Mouse (Mus musculus) neural tube, embryonic 15.5 days (tissue): ENCODE results near the gene Card19. TPM values are rescaled to one million over a fixed set of nuclear protein-coding genes. Genes with fewer than 3 reads are reported as not detected.

ENCODE experiments used
- ATAC-seq: fragments of 200-750 bp; cut with Nextera tagmentation; 2 replicates; pipeline ENCODE4 v1.8.0; 2017; ENCODE audit warnings: mild to moderate bottlenecking, moderate TSS enrichment, moderate library complexity; ENCODE audit not compliant: low FRiP score
- H3K27ac ChIP-seq: fragments of 300-500 bp; sonication (generic); replicated peaks from 2 replicates; pipeline ENCODE4 v1.5.1; 2015; ENCODE audit warnings: mild to moderate bottlenecking, inconsistent platforms
- H3K27me3 ChIP-seq: fragments of 300-500 bp; sonication (generic); replicated peaks from 2 replicates; pipeline ENCODE4 v1.6.1; 2015; ENCODE audit warnings: inconsistent platforms
- H3K36me3 ChIP-seq: fragments of 300-500 bp; sonication (generic); 2 replicates; pipeline ENCODE4 v1.6.1; 2015; ENCODE audit warnings: inconsistent platforms
- H3K4me1 ChIP-seq: fragments of 300-500 bp; sonication (generic); 2 replicates; pipeline ENCODE4 v1.6.1; 2015; ENCODE audit warnings: inconsistent platforms
- H3K4me2 ChIP-seq: fragments of 300-500 bp; sonication (generic); 2 replicates; pipeline ENCODE4 v1.6.1; 2015; ENCODE audit warnings: inconsistent platforms, mild to moderate bottlenecking, moderate library complexity
- H3K4me3 ChIP-seq: fragments of 300-500 bp; sonication (generic); replicated peaks from 2 replicates; pipeline ENCODE4 v1.5.1; 2015; ENCODE audit warnings: mild to moderate bottlenecking, inconsistent platforms
- H3K9ac ChIP-seq: fragments of 300-500 bp; sonication (generic); replicated peaks from 2 replicates; pipeline ENCODE4 v1.6.1; 2015; ENCODE audit warnings: mild to moderate bottlenecking, inconsistent platforms
- H3K9me3 ChIP-seq: fragments of 300-500 bp; sonication (generic); replicated peaks from 2 replicates; pipeline ENCODE4 v1.6.1; 2016; ENCODE audit warnings: inconsistent platforms
- WGBS: fragments of 180-500 bp; shearing (Covaris S2); methylation state at CpG from one replicate; pipeline ENCODE4 v1.1.7; 2015; ENCODE audit warnings: mixed read lengths; 5-methylcytosine and 5-hydroxymethylcytosine counted together
- polyA plus RNA-seq: library from polyadenylated mRNA; unstranded; fragments of >200 nt; fragmentation: Nextera tagmentation; extraction: Ambion mirVana; gene quantifications from 2 replicates; pipeline ENCODE4 v1.2.1, GENCODE M21; 2015

The Card19 gene
- polyA plus RNA-seq, 1 experiment from 2014 or later, result 44.6 TPM

DNA sequence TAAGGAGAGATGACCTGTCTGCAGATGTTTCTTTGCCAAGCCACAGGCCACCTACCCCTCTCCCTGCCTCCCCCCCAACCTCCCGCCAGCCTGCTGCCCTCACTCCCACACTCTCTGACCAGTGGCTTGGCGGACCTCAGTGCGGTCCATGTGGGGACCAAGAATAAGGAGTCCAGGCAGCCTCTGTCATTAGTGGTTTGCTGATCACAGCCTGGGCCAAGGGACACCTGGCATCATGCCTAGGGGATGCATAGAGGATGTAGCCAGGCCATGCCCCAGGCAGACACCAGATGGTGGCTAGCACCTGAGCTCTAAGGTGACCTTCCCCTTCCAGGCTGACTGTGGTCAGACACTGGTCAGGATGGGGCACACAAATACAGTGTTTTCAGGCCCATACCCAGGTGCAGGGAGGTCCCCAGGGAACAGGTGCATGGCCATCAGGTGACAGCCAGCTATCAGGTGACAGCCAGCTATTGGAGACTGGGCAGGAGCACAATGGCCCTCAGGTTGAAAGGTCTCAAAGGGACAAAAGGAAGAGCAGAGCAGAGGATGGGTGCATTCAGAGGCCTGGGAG, 34.3 kb downstream of the Card19 start:
- H3K4me1 ChIP-seq, result peaks cover 9% of the 10 kb centered on the region
- no peak for ATAC-seq
- WGBS, result 92% methylated on average over 3 of the region's 3 CpGs

GRCm38 (mm10) chr13:49180691-49181090, 35.1 kb downstream of the Card19 start:
- no peaks in the 10 kb centered on the region for H3K9me3 ChIP-seq
- no peak overlapping the region for H3K4me2 ChIP-seq
- peaks cover 9% of the 10 kb centered on the region for H3K4me1 ChIP-seq
- H3K36me3 ChIP-seq, result no peaks in the 10 kb centered on the region
- H3K27me3 ChIP-seq, result no peaks in the 10 kb centered on the region
- no peak overlapping the region for H3K4me3 ChIP-seq
- H3K27ac ChIP-seq, result no peak overlapping the region
- no peak for ATAC-seq
- H3K9ac ChIP-seq, result no peak overlapping the region
- WGBS, result 67% methylated on average over 1 of the region's 1 CpGs

More for the DNA sequence above, 34.3 kb downstream of the Card19 start:
- H3K36me3 ChIP-seq, result no peaks in the 10 kb centered on the region
- no peak overlapping the region for H3K9ac ChIP-seq
- no peak overlapping the region for H3K27ac ChIP-seq
- H3K27me3 ChIP-seq, result no peaks in the 10 kb centered on the region
- no peak overlapping the region for H3K4me3 ChIP-seq
- H3K9me3 ChIP-seq, result no peaks in the 10 kb centered on the region
- H3K4me2 ChIP-seq, result no peak overlapping the region

GRCm38 (mm10) chr13:49180274-49180673, 35.6 kb downstream of the Card19 start:
- no peak overlapping the region for H3K4me3 ChIP-seq
- ATAC-seq, result no peak
- no peak overlapping the region for H3K27ac ChIP-seq
- no peak overlapping the region for H3K4me2 ChIP-seq
- H3K9ac ChIP-seq, result no peak overlapping the region
- peaks cover 9% of the 10 kb centered on the region for H3K4me1 ChIP-seq
- WGBS, result 92% methylated on average over 5 of the region's 5 CpGs
- H3K27me3 ChIP-seq, result no peaks in the 10 kb centered on the region
- H3K9me3 ChIP-seq, result no peaks in the 10 kb centered on the region
- no peaks in the 10 kb centered on the region for H3K36me3 ChIP-seq

- peak; percentile 88 for ATAC-seq
- Histone ChIP-seq H3K27me3 (no peaks in the 10 kb centered on the region), H3K4me1 (peaks cover 9% of the 10 kb centered on the region), H3K9ac (no peak overlapping the region), H3K36me3 (no peaks in the 10 kb centered on the region), H3K27ac (no peak overlapping the region; the same call in 1 of the 2 replicates), H3K9me3 (no peaks in the 10 kb centered on the region), H3K4me3 (no peak overlapping the region), H3K4me2 (no peak overlapping the region)
- WGBS, result 59% methylated on average over 19 of the region's 19 CpGs
These were observed 36.8 kb downstream of the Card19 start for GRCm38 (mm10) chr13:49178839-49179585.

GRCm38 (mm10) chr13:49175509-49175908, 40.3 kb downstream of the Card19 start:
- no peak overlapping the region for H3K4me3 ChIP-seq
- peaks cover 12% of the 10 kb centered on the region for H3K4me1 ChIP-seq
- no peak overlapping the region for H3K27ac ChIP-seq
- 0 out of 2 replicates have a peak, but pooled peaks cover 3% of the 10 kb centered on the region for H3K27me3 ChIP-seq
- H3K4me2 ChIP-seq, result no peak overlapping the region
- no peak for ATAC-seq
- no peak overlapping the region for H3K9ac ChIP-seq
- 85% methylated on average over 10 of the region's 10 CpGs for WGBS
- H3K9me3 ChIP-seq, result no peaks in the 10 kb centered on the region
- H3K36me3 ChIP-seq, result no peaks in the 10 kb centered on the region

- Histone ChIP-seq H3K9ac (no peak overlapping the region), H3K9me3 (no peaks in the 10 kb centered on the region), H3K4me1 (0 out of 2 replicates have a peak, but pooled peaks cover 7% of the 10 kb centered on the region), H3K36me3 (no peaks in the 10 kb centered on the region), H3K4me2 (no peak overlapping the region), H3K27ac (no peak overlapping the region), H3K4me3 (no peak overlapping the region), H3K27me3 (0 out of 2 replicates have a peak, but pooled peaks cover 3% of the 10 kb centered on the region)
- 6% methylated on average over 12 of the region's 12 CpGs for WGBS
- peak; percentile 74 for ATAC-seq
These were observed 42.8 kb downstream of the Card19 start for GRCm38 (mm10) chr13:49172971-49173596.

DNA sequence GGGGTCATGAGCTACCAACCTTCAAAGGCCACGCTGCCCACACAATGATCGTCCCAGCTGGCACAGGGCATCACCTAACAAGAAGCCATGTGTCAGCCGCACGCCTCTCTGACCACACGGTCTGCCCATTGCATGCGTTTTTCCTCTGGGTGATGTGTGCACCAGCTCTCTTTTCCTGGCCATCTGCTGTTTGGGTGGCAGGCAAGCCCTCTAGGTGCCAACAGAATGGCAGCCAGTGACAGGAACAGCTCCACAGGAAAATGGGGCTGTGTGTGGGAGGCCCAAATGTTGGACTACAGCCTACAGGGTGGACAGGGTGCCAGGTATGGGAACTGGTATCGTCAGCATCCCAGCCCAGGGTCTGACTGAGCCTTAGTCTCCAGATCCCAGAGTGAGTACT, 43.5 kb downstream of the Card19 start:
- H3K36me3 ChIP-seq, result no peaks in the 10 kb centered on the region
- H3K4me1 ChIP-seq, result 0 out of 2 replicates have a peak, but pooled peaks cover 7% of the 10 kb centered on the region
- WGBS, result 83% methylated on average over 7 of the region's 7 CpGs
- H3K27ac ChIP-seq, result no peak overlapping the region
- H3K27me3 ChIP-seq, result 0 out of 2 replicates have a peak, but pooled peaks cover 3% of the 10 kb centered on the region
- H3K9me3 ChIP-seq, result no peaks in the 10 kb centered on the region
- 0 out of 2 replicates have a peak, but pooled peaks have one; percentile 22 for ATAC-seq
- no peak overlapping the region for H3K4me2 ChIP-seq
- no peak overlapping the region for H3K9ac ChIP-seq
- H3K4me3 ChIP-seq, result no peak overlapping the region

DNA sequence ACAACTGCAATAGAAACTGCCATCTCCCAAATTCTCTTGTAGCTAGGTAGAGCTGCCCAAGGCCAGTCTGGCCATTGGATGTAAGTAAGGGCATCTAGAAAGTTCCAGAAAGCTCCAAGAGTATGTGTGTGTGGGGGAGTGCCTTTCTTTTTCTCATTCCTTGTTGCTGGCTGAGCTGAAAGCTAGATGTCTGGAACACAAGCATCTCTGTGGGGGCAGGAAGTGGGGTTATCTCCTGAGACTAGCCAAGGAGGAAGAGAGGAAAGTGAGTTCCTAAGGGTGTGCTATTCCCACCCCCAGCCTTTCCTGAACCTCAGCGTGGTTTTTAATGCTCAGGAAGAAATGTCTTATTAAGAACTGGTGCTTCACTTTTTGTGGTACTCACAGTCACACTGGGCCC, 44.1 kb downstream of the Card19 start:
- Histone ChIP-seq H3K27me3 (0 out of 2 replicates have a peak, but pooled peaks cover 3% of the 10 kb centered on the region), H3K4me3 (no peak overlapping the region), H3K36me3 (no peaks in the 10 kb centered on the region), H3K27ac (no peak overlapping the region), H3K4me1 (0 out of 2 replicates have a peak, but pooled peaks cover 7% of the 10 kb centered on the region), H3K4me2 (no peak overlapping the region), H3K9me3 (no peaks in the 10 kb centered on the region), H3K9ac (no peak overlapping the region)
- 78% methylated on average over 1 of the region's 1 CpGs for WGBS
- no peak for ATAC-seq

GRCm38 (mm10) chr13:49170623-49171022, 45.2 kb downstream of the Card19 start:
- 94% methylated on average over 11 of the region's 11 CpGs for WGBS
- no peaks in the 10 kb centered on the region for H3K9me3 ChIP-seq
- no peak overlapping the region for H3K4me2 ChIP-seq
- no peak overlapping the region for H3K27ac ChIP-seq
- 0 out of 2 replicates have a peak, but pooled peaks cover 3% of the 10 kb centered on the region for H3K27me3 ChIP-seq
- H3K9ac ChIP-seq, result no peak overlapping the region
- ATAC-seq, result no peak
- H3K36me3 ChIP-seq, result no peaks in the 10 kb centered on the region
- H3K4me1 ChIP-seq, result 0 out of 2 replicates have a peak, but pooled peaks cover 7% of the 10 kb centered on the region
- no peak overlapping the region for H3K4me3 ChIP-seq

- no peaks in the 10 kb centered on the region for H3K36me3 ChIP-seq
- H3K4me2 ChIP-seq, result no peak overlapping the region
- WGBS, result 24% methylated on average over 17 of the region's 17 CpGs
- no peaks in the 10 kb centered on the region for H3K9me3 ChIP-seq
- H3K4me1 ChIP-seq, result 0 out of 2 replicates have a peak, but pooled peaks cover 7% of the 10 kb centered on the region
- H3K9ac ChIP-seq, result no peak overlapping the region
- 0 out of 2 replicates have a peak, but pooled peaks cover 3% of the 10 kb centered on the region for H3K27me3 ChIP-seq
- no peak overlapping the region for H3K4me3 ChIP-seq
- H3K27ac ChIP-seq, result no peak overlapping the region
- peak; percentile 29 for ATAC-seq
These were observed 46.2 kb downstream of the Card19 start for GRCm38 (mm10) chr13:49169448-49170207.

DNA sequence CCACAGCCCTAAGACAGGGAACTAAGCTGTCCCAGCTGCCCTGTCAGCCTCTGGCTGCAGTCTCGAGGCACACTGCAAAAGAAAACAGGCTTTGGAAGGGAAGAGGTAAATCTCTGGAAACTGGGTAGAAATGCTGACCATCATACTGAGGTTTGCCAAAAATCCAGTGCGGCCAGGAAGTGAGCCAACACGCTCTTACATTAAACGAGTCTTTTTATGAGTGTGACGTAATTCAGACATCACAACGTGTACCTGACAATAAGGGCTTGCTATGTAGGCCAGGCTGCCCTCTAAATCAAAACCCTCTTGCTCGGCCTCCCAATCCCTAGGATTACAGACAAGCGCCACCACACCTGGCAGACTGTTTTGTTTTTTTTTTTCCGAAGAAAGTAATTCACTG, 48.8 kb downstream of the Card19 start:
- no peak overlapping the region for H3K4me3 ChIP-seq
- 69% methylated on average over 9 of the region's 9 CpGs for WGBS
- no peaks in the 10 kb centered on the region for H3K9me3 ChIP-seq
- H3K4me1 ChIP-seq, result 0 out of 2 replicates have a peak, but pooled peaks cover 4% of the 10 kb centered on the region
- H3K27ac ChIP-seq, result no peak overlapping the region
- H3K9ac ChIP-seq, result no peak overlapping the region
- H3K4me2 ChIP-seq, result no peak overlapping the region
- no peaks in the 10 kb centered on the region for H3K36me3 ChIP-seq
- ATAC-seq, result no peak
- 0 out of 2 replicates have a peak, but pooled peaks cover 3% of the 10 kb centered on the region for H3K27me3 ChIP-seq
